17 mouse cellular contexts compared by ENCODE assay signal in the genomic region with DNA sequence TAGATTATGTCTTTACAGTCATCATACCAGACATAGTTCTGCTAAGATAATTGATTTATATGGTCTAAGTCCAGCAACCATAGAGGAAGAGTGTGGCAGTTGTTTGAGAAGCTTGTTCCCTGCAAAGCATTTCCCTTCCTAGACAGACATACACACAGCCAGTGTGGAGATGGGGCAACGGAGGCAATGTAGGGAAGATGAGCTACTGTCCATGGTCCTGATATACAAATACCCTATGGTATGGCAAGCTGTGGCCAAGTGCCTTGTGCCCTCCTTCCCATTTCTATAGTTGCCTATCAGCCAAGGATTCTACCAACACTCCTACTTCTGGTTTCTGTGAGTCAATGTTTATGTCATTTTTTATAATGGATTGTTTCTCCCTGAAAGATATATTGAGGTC.
A peak's percentile ranks its signal among the peaks of the same experiment; 100 is the strongest.
DNase-seq lines count a peak whose midpoint lies in the region; ATAC-seq and TF ChIP-seq lines count a peak whose summit lies in the region.
"Had no signal": no experiment of that assay in that cellular context is flagged by ENCODE, and none has a peak within 500 bp of the region (broad histone marks: within the 10 kb centered on the region; RNA-seq: fewer than 3 reads in every experiment).

No protein-coding gene starts in this region.

- no peak overlapping the region for H3K9ac ChIP-seq in kidney, postnatal 0 days (ENCODE audit: low read depth, low read length)
- H3K9ac ChIP-seq in midbrain, postnatal 0 days (replicated peaks; ENCODE audit: low read length, poor library complexity, severe bottlenecking): no peak overlapping the region
- H3K9ac ChIP-seq: heart, embryonic 12.5 days; intestine, embryonic 15.5 days; kidney, embryonic 15.5 days had no signal

- peak; percentile 66 for DNase-seq in kidney, postnatal 0 days (ENCODE audit: low spot score)
- no peak for DNase-seq in kidney, postnatal 36 days
- DNase-seq in NIH3T3 (ENCODE audit: low read depth): peak; percentile 60
- peak; percentile 67 for DNase-seq in embryo, embryonic 10.5 days (ENCODE audit: low spot score)
- DNase-seq in mesoderm, embryonic 11.5 days (ENCODE audit: low read depth, low spot score): peak; percentile 66
- no peak for DNase-seq in midbrain, postnatal 0 days (ENCODE audit: low spot score)
- DNase-seq in heart, adult 18-20 months: no peak
- DNase-seq: cerebellum, adult 11 months; gastrocnemius, postnatal 36 days; right cerebral cortex, postnatal 25 days had no signal

- H3K4me3 ChIP-seq in kidney, postnatal 0 days (replicated peaks; ENCODE audit: low read depth, low read length): no peak overlapping the region
- H3K4me3 ChIP-seq in midbrain, postnatal 0 days (ENCODE audit: low read depth, low read length): no peak overlapping the region
- H3K4me3 ChIP-seq: heart, embryonic 12.5 days; intestine, embryonic 15.5 days; kidney, embryonic 15.5 days; midbrain, embryonic 10.5 days had no signal

- no peaks in the 10 kb centered on the region for H3K27me3 ChIP-seq in kidney, postnatal 0 days (ENCODE audit: insufficient read depth, low read length)
- H3K27me3 ChIP-seq in midbrain, postnatal 0 days (ENCODE audit: insufficient read depth, low read length): no peaks in the 10 kb centered on the region
- H3K27me3 ChIP-seq: heart, embryonic 12.5 days; intestine, embryonic 15.5 days; kidney, embryonic 15.5 days had no signal

- no peaks in the 10 kb centered on the region for H3K36me3 ChIP-seq in kidney, postnatal 0 days (ENCODE audit: insufficient read depth, low read length)
- no peaks in the 10 kb centered on the region for H3K36me3 ChIP-seq in midbrain, postnatal 0 days (ENCODE audit: insufficient read depth, low read length)
- H3K36me3 ChIP-seq: G1E; heart, embryonic 12.5 days; intestine, embryonic 15.5 days; kidney, embryonic 15.5 days; midbrain, embryonic 10.5 days had no signal

- WGBS in kidney, postnatal 0 days: 6% methylated on average over 1 of the region's 1 CpGs
- 11% methylated on average over 1 of the region's 1 CpGs for WGBS in midbrain, postnatal 0 days

- TF ChIP-seq CTCF in kidney, postnatal 0 days (IDR thresholded peaks at IDR 0.05; ENCODE audit: low read depth): no peak
- no peak for TF ChIP-seq CTCF in midbrain, postnatal 0 days (IDR thresholded peaks at IDR 0.05)

- no peaks in the 10 kb centered on the region for H3K9me3 ChIP-seq in kidney, postnatal 0 days (replicated peaks; ENCODE audit: low read length)
- no peaks in the 10 kb centered on the region for H3K9me3 ChIP-seq in midbrain, postnatal 0 days (ENCODE audit: low read length)
- H3K9me3 ChIP-seq: heart, embryonic 12.5 days; intestine, embryonic 15.5 days; kidney, embryonic 15.5 days; midbrain, embryonic 10.5 days had no signal

- H3K4me2 ChIP-seq in kidney, postnatal 0 days (ENCODE audit: low read length): no peak overlapping the region
- no peak overlapping the region for H3K4me2 ChIP-seq in midbrain, postnatal 0 days (ENCODE audit: low read depth, low read length, poor library complexity, severe bottlenecking)
- H3K4me2 ChIP-seq: heart, embryonic 12.5 days; intestine, embryonic 15.5 days; kidney, embryonic 15.5 days; liver, embryonic 11.5 days had no signal

- H3K4me1 ChIP-seq in kidney, postnatal 0 days (replicated peaks; ENCODE audit: insufficient read depth, low read length): no peaks in the 10 kb centered on the region
- H3K4me1 ChIP-seq in midbrain, postnatal 0 days (ENCODE audit: insufficient read depth, low read length): no peaks in the 10 kb centered on the region
- H3K4me1 ChIP-seq: heart, embryonic 12.5 days; intestine, embryonic 15.5 days; kidney, embryonic 15.5 days; midbrain, embryonic 10.5 days had no signal

- no peak for ATAC-seq in kidney, postnatal 0 days (replicated peaks; ENCODE audit: low FRiP score, low read depth)
- no peak for ATAC-seq in midbrain, postnatal 0 days (ENCODE audit: low FRiP score)
- no peak for ATAC-seq in megakaryocyte-erythroid progenitor cell, adult 5-6 weeks (replicated peaks; ENCODE audit: low FRiP score, low TSS enrichment, poor library complexity, severe bottlenecking)
- ATAC-seq: intestine, embryonic 15.5 days had no signal

- no peak overlapping the region for H3K27ac ChIP-seq in kidney, postnatal 0 days
- H3K27ac ChIP-seq in midbrain, postnatal 0 days (ENCODE audit: low read depth, low read length): no peak overlapping the region
- H3K27ac ChIP-seq: intestine, embryonic 15.5 days; kidney, embryonic 15.5 days; midbrain, embryonic 10.5 days had no signal

Comparison
In these comparisons a context has a peak if more than half of its experiments do, and no peak if none do; other contexts are left out.
1. DNase-seq: peak in kidney, postnatal 0 days (single experiment), NIH3T3 (single experiment), embryo, embryonic 10.5 days (single experiment) and mesoderm, embryonic 11.5 days (single experiment); none in kidney, postnatal 36 days (0 of 2), midbrain, postnatal 0 days (single experiment) and heart, adult 18-20 months (0 of 2).